In the genomic region with DNA sequence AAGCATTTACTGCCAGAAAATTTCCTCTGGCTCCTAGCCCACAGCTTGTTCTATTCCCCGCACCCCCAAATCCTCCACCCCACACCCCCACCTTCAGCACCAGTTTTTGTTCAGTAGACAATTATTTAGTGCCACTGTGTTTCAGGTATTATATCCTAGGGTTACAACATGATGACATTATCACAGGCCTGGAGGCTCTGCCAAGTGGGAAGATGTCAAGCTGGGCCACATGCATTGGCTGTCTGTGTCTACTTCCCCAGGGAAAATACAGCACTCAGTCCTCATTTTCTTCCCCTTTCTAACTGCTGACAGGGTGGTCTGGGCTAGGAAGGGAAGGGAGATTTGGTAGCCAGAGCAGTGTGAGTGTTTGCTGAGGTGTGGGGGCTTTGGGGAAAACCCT, we compare ENCODE assay signal across 20 mouse cellular contexts. TPM values are rescaled to one million over a fixed set of nuclear protein-coding genes. Genes with fewer than 3 reads are reported as not detected.
"Had no signal": no experiment of that assay in that cellular context is flagged by ENCODE, and none has a peak within 500 bp of the region (broad histone marks: within the 10 kb centered on the region; RNA-seq: fewer than 3 reads in every experiment).

No protein-coding gene starts in this region.

- H3K27me3 ChIP-seq: limb, embryonic 12.5 days; limb, embryonic 15.5 days; midbrain, embryonic 12.5 days; midbrain, embryonic 15.5 days; neural tube, embryonic 12.5 days had no signal

- ATAC-seq: liver, postnatal 0 days; lung, postnatal 0 days; midbrain, embryonic 15.5 days had no signal

- H3K9me3 ChIP-seq: limb, embryonic 12.5 days; limb, embryonic 15.5 days; midbrain, embryonic 12.5 days; midbrain, embryonic 15.5 days; neural tube, embryonic 12.5 days had no signal

- H3K9ac ChIP-seq: limb, embryonic 12.5 days; limb, embryonic 15.5 days; liver, embryonic 14.5 days; liver, postnatal 0 days; lung, embryonic 14.5 days; midbrain, embryonic 12.5 days; midbrain, embryonic 15.5 days; neural tube, embryonic 12.5 days had no signal

- DNase-seq: kidney, postnatal 14 days; kidney, postnatal 4 days; left cerebral cortex, postnatal 4 days; liver, postnatal 0 days; lung, embryonic 14.5 days; thymus, adult 2 months; thymus, postnatal 14 days; thymus, postnatal 4 days had no signal

- H3K27ac ChIP-seq: limb, embryonic 12.5 days; limb, embryonic 15.5 days; liver, embryonic 14.5 days; macrophage; midbrain, embryonic 12.5 days; midbrain, embryonic 15.5 days; neural tube, embryonic 12.5 days had no signal

- H3K4me2 ChIP-seq: limb, embryonic 12.5 days; limb, embryonic 15.5 days; liver, embryonic 11.5 days; lung, embryonic 14.5 days; midbrain, embryonic 12.5 days; midbrain, embryonic 15.5 days; neural tube, embryonic 12.5 days had no signal

- H3K4me3 ChIP-seq: limb, embryonic 12.5 days; limb, embryonic 15.5 days; midbrain, embryonic 12.5 days; midbrain, embryonic 15.5 days; neural tube, embryonic 12.5 days had no signal

- H3K36me3 ChIP-seq: limb, embryonic 12.5 days; limb, embryonic 15.5 days; midbrain, embryonic 12.5 days; midbrain, embryonic 15.5 days; neural tube, embryonic 12.5 days had no signal

- H3K4me1 ChIP-seq: limb, embryonic 15.5 days; midbrain, embryonic 12.5 days; midbrain, embryonic 15.5 days; neural tube, embryonic 12.5 days had no signal

RNA-seq across cellular contexts. Expression of a gene that starts 34.9 kb away (rescaled TPM):
- total RNA-seq: left cerebral cortex, postnatal 4 days had no signal
- polyA plus RNA-seq: kidney, embryonic 16.5 days; limb, embryonic 12.5 days; limb, embryonic 15.5 days; liver, embryonic 11.5 days; liver, embryonic 14.5 days; lung, postnatal 0 days; midbrain, embryonic 12.5 days; neural tube, embryonic 12.5 days; testis, adult 2 months had no signal

RNA-seq across cellular contexts. Expression of a gene that starts 56.1 kb away (rescaled TPM):
- total RNA-seq: layer of hippocampus, adult 18-20 months; left cerebral cortex, postnatal 4 days had no signal
- polyA plus RNA-seq: liver, embryonic 11.5 days had no signal
